Mouse (Mus musculus) limb, embryonic 14.5 days (tissue): Measurements from ENCODE around the gene Esyt2. TPM values are rescaled to one million over a fixed set of nuclear protein-coding genes. Genes with fewer than 3 reads are reported as not detected.

Experiments used
- ATAC-seq: fragments of 200-750 bp; cut with Nextera tagmentation; 2 replicates; pipeline ENCODE4 v1.8.0; 2017; ENCODE audit warnings: low read depth, moderate number of reproducible peaks, moderate TSS enrichment; ENCODE audit not compliant: low FRiP score
- DNase-seq: peaks from one replicate; pipeline ENCODE4 v3.0.0-alpha.2; 2015; ENCODE audit warnings: low spot score
- H3K27ac ChIP-seq: fragments of 300-500 bp; sonication (generic); replicated peaks from 2 replicates; pipeline ENCODE4 v1.5.1; 2014; ENCODE audit warnings: low read depth, mild to moderate bottlenecking, low read length, moderate library complexity, mixed read lengths
- H3K27me3 ChIP-seq: fragments of 300-500 bp; sonication (generic); 2 replicates; pipeline ENCODE4 v1.6.1; 2014; ENCODE audit warnings: low read length, mixed read lengths; ENCODE audit not compliant: control insufficient read depth, insufficient read depth
- H3K36me3 ChIP-seq: fragments of 300-500 bp; sonication (generic); 2 replicates; pipeline ENCODE4 v1.6.1; 2014; ENCODE audit warnings: mild to moderate bottlenecking, low read length, moderate library complexity, mixed read lengths; ENCODE audit not compliant: control insufficient read depth, insufficient read depth
- H3K4me1 ChIP-seq: fragments of 300-500 bp; sonication (generic); 2 replicates; pipeline ENCODE4 v1.6.1; 2014; ENCODE audit warnings: antibody characterized with exemption, low read length, mixed read lengths; ENCODE audit not compliant: control insufficient read depth, insufficient read depth
- H3K4me2 ChIP-seq: fragments of 300-500 bp; sonication (generic); replicated peaks from 2 replicates; pipeline ENCODE4 v1.6.1; 2014; ENCODE audit warnings: low read depth, mild to moderate bottlenecking, low read length, moderate library complexity; ENCODE audit not compliant: severe bottlenecking
- H3K4me3 ChIP-seq: fragments of 300-500 bp; sonication (generic); replicated peaks from 2 replicates; pipeline ENCODE4 v1.5.1; 2014; ENCODE audit warnings: low read length
- H3K9ac ChIP-seq: fragments of 300-500 bp; sonication (generic); 2 replicates; pipeline ENCODE4 v1.6.1; 2014; ENCODE audit warnings: mild to moderate bottlenecking, low read depth, low read length, moderate library complexity; ENCODE audit not compliant: severe bottlenecking
- H3K9me3 ChIP-seq: fragments of 300-500 bp; sonication (generic); 2 replicates; pipeline ENCODE4 v1.6.1; 2016; ENCODE audit warnings: low read length; ENCODE audit not compliant: control insufficient read depth
- POLR2A ChIP-seq: fragments of 200-500 bp; IDR thresholded peaks from 2 replicates; pipeline ENCODE4 v1.8.0; 2012; ENCODE audit warnings: inconsistent platforms, mild to moderate bottlenecking, moderate library complexity, borderline replicate concordance; ENCODE audit not compliant: insufficient read depth, insufficient read length; ENCODE audit errors: extremely low read depth
- WGBS: fragments of 180-500 bp; shearing (Covaris S2); extraction: QIAGEN DNeasy Blood & Tissue Kit; methylation state at CpG from one replicate; pipeline ENCODE4 v1.1.7; 2014; 5-methylcytosine and 5-hydroxymethylcytosine counted together
- polyA plus RNA-seq, 2 experiments: library from polyadenylated mRNA; depleted of rRNA in 1 of 2; stranded (reverse) in 1 of 2; unstranded in 1 of 2; fragments of >200 nt; fragmentation: Nextera tagmentation in 1 of 2; extraction: Ambion mirVana in 1 of 2; gene quantifications; 2 replicates each; pipeline versions ENCODE4 v1.2.1 to v1.2.3; 2012 to 2014

Gene Esyt2
- polyA plus RNA-seq, 2 experiments = 15.9 to 29.7 TPM

DNA sequence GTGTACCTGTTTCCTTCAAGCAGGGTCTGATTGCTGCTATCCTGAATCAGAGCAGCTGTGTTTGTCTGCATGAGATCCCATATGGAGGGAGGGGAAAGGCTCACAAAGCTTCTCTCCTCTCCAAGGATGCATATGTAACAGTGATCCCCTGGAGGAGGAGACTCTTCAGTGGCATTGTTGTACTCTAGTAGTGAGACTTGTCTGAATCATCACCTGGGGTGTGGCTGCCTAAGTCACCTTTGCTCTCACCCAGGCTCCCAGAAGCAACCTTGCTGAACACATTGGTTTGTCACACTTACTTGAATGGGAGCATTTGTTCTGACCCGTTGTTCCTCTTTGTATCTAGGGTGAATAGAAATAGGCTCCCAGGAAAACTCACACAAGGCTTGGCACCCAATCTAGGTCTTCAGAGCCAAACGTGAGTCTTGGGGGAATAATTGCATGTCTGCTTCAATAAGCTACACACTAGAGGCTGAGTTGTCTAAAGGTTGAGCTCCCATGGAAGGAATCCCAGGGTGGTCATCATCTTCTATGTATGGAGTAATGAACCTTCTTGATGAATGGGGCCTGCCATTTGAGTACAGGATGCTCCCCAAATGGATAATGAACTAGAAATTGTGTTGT lies 115.2 kb downstream of the Esyt2 start:
- DNase-seq (no peak), ATAC-seq (no peak)

DNA sequence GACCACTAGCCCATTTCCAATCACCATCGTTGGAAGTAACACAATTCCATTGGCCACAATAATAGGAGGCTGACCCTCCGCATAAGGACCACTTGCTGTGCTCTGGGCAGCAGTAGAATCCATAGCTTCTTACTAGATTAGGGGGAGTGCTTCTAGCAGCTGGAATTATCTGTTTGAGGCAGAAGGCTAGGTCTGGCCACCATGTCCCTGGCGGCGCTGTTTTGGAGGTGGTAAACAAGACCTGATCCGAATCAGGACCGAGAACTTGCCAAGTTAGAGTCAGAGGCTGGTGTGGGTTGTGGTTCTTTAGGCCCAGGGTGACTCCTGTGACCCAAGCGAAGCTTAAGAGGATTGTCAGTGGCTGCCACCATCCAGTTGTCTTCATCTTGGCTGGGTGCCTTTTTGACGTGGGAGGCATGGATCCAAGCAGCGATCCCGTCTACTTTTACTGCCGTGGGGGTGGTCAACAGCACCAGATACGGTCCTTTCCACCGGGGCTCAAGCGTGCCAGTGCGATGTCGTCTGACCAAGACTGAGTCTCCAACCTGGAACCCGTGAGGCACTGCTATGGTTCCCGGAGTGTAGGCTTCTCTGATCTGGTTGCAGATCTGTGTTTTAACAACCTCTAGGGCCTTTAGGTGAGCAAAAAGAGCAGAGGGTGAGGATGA lies 123.2 kb downstream of the Esyt2 start:
- H3K9ac ChIP-seq = no peak overlapping the region
- TF ChIP-seq POLR2A = no peak
- DNase-seq = no peak
- H3K9me3 ChIP-seq = peaks cover 22% of the 10 kb centered on the region
- H3K27me3 ChIP-seq = no peaks in the 10 kb centered on the region
- H3K27ac ChIP-seq = no peak overlapping the region
- H3K4me3 ChIP-seq = peak overlapping the region; percentile 80
- H3K36me3 ChIP-seq = peaks cover 21% of the 10 kb centered on the region; the same call in 1 of the 2 replicates
- ATAC-seq = no peak
- peak overlapping the region; percentile 86 for H3K4me2 ChIP-seq
- H3K4me1 ChIP-seq = peaks cover 5% of the 10 kb centered on the region; the same call in 1 of the 2 replicates
- WGBS = 96% methylated on average over 18 of the region's 18 CpGs

More for the DNA sequence above, 115.2 kb downstream of the Esyt2 start:
- WGBS = 91% methylated on average over 2 of the region's 2 CpGs
- H3K4me3 ChIP-seq = no peak overlapping the region
- H3K9me3 ChIP-seq = no peaks in the 10 kb centered on the region
- H3K27ac ChIP-seq = no peak overlapping the region
- H3K9ac ChIP-seq = no peak overlapping the region
- H3K36me3 ChIP-seq = no peaks in the 10 kb centered on the region
- no peak overlapping the region for H3K4me2 ChIP-seq
- no peaks in the 10 kb centered on the region for H3K4me1 ChIP-seq
- no peak for TF ChIP-seq POLR2A
- H3K27me3 ChIP-seq = no peaks in the 10 kb centered on the region

DNA sequence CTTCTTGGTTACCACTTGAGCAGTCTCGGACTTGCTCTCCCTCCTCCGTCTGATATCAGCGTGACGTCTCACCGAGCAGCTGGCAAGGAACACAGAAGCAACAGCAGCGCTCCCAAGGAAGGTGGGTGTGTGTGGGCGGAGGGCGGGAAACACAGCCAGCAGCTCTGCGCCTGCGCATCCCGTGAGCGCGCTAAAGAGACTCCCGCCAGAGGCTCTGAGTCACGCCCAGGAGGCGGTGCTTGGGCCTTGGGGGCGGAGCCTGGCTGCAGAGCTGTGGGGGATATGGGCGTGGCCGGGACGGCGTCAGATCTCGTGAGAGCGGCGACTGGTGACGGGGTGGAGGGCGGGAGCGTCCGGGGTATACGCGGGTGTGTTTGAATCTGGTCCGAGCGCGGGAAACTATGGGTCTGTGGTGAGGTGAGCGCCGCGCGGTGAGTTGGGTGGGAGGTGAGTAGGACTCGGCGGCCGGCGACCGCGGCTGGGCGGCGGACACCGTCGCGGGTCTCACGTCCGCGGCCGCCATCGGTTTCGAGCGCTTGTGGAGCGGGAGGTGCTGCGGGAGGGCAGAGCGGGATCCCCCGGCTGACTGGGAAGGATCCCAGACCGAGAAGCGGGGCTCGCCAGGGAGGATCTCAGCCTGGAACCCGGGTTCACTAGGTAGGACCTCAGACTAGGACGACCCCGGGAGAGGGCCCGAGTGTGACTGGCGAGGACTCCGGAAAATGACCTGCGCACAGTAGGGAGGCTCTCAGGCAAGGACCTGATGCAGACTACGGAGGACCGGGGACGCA lies 124.2 kb downstream of the Esyt2 start, which contains the start of gene Ncapg2:
Gene Ncapg2, plus strand, starts transcription at position 358 of the 791 bp plus-strand sequence.
- H3K27ac ChIP-seq = peak within 1 kb of the TSS; percentile 58; the same call in 1 of the 2 replicates
- peaks cover 22% of the 10 kb centered on the region for H3K9me3 ChIP-seq
- WGBS = under 1% methylated on average over 55 of the region's 72 CpGs
- DNase-seq = peak; percentile 97
- no peaks in the 10 kb centered on the region for H3K27me3 ChIP-seq
- ATAC-seq = peak; percentile 98
- peak within 1 kb of the TSS; percentile 90 for H3K9ac ChIP-seq
- H3K36me3 ChIP-seq = peaks cover 28% of the 10 kb centered on the region; the same call in 1 of the 2 replicates
- peaks cover 5% of the 10 kb centered on the region; the same call in 1 of the 2 replicates for H3K4me1 ChIP-seq
- peak within 1 kb of the TSS; percentile 80 for H3K4me3 ChIP-seq
- H3K4me2 ChIP-seq = peak within 1 kb of the TSS; percentile 86
- TF ChIP-seq POLR2A = peak; percentile 29; the same call in 1 of the 2 replicates

DNA sequence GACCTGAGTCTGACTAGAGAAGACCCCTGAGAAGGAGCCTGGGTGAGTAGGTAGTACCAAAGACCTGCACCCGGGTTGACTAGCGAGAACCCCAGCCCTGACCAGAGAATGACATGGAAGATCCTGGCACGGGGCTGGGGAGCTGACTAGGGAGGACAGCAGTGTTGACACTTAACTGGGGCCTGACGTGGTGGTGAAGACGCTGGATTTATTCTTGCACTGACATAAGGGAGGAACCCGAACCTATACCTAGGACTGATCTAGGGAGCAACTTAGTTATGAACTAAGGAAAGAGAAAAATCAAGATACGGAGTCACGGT lies 124.8 kb downstream of the Esyt2 start:
- TF ChIP-seq POLR2A = no peak
- H3K9ac ChIP-seq = peak overlapping the region; percentile 90
- ATAC-seq (no peak), DNase-seq (no peak)
- peaks cover 30% of the 10 kb centered on the region; the same call in 1 of the 2 replicates for H3K36me3 ChIP-seq
- H3K4me1 ChIP-seq = peaks cover 5% of the 10 kb centered on the region; the same call in 1 of the 2 replicates
- no peaks in the 10 kb centered on the region for H3K27me3 ChIP-seq
- 14% methylated on average over 8 of the region's 8 CpGs for WGBS
- 0 out of 2 replicates have a peak overlapping the region, but pooled peaks have one; percentile 58 for H3K27ac ChIP-seq
- H3K9me3 ChIP-seq = peaks cover 22% of the 10 kb centered on the region
- H3K4me3 ChIP-seq = peak overlapping the region; percentile 80
- peak overlapping the region; percentile 86 for H3K4me2 ChIP-seq

DNA sequence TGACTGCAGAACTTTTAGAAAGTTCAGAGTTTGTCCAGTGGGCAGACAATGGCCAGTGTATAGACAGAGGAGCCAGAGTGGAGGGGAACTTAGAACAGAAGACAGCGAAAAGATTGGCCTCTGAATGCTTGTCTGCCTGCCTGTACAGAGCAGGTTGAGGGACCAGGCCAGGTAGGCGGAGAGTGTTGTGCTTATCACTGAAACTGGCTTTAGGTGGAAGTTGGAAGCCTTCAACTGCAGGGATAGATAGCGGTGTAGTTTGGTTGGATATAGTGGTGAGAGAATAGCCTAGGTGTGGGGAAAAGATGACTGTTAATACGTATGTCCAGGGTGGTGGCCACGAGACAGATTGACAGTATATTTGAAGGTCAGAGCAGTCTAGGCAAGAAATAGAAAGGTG lies 126.9 kb downstream of the Esyt2 start:
- no peak for DNase-seq
- no peak for TF ChIP-seq POLR2A
- H3K9ac ChIP-seq = no peak overlapping the region
- peaks cover 14% of the 10 kb centered on the region for H3K9me3 ChIP-seq
- peaks cover 5% of the 10 kb centered on the region; the same call in 1 of the 2 replicates for H3K4me1 ChIP-seq
- 96% methylated on average over 5 of the region's 5 CpGs for WGBS
- H3K4me3 ChIP-seq = no peak overlapping the region
- H3K27me3 ChIP-seq = no peaks in the 10 kb centered on the region
- no peak overlapping the region for H3K4me2 ChIP-seq
- H3K27ac ChIP-seq = no peak overlapping the region
- ATAC-seq = no peak
- H3K36me3 ChIP-seq = peaks cover 30% of the 10 kb centered on the region; the same call in 1 of the 2 replicates
